Mouse (Mus musculus) thymus, postnatal 0 days (tissue): ENCODE results near the gene Tmem177. TPM values are rescaled to one million over a fixed set of nuclear protein-coding genes. Genes with fewer than 3 reads are reported as not detected.

Source experiments
- DNase-seq: peaks from one replicate; pipeline ENCODE4 v3.0.0-alpha.2; 2015; ENCODE audit warnings: low spot score
- polyA plus RNA-seq: library from polyadenylated mRNA; unstranded; fragments of >200 nt; fragmentation: Nextera tagmentation; extraction: Ambion mirVana; gene quantifications from 2 replicates; pipeline ENCODE4 v1.2.1, GENCODE M21; 2015

Gene Tmem177
- polyA plus RNA-seq, 1 experiment from 2014 or later: 5.7 TPM

DNA sequence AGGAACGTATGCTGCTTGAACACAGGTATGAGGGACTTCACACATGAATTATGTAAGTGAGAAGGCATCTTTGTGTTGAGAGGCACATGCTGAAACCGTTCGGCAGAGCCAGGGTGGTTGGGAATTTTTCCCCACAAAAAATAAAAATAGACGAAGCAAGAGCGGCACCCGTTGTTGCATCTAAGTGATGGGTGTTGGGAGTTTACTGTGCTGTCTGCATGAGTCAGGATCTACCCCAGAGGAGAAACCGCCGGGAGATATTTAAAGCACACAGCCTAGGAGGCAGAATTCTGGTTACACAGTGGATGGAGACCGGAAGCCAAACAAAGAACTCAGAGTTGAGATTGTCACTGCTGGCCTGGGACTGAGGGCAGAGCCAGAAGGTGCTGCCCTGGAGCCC, 21.9 kb downstream of the Tmem177 start:
- no peak for DNase-seq

DNA sequence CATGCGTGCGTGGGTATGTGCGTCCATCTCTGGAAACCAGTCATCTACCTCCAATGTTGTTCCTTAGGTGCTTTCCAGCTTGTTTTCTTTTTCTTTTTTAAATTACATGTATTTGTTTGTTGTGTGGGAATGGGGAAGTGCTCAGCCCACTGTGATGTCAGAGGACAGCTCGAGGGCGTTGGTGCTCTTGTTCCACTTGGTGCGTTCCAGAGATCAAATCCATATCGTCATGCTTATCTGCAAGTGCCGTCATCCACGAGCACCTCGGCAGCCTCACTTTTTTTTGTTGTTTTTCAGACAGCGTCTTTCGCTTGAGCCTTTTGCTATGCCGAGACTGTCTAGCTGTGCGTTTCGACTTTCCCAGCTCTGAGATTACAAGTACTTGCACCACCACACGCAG, 23.7 kb downstream of the Tmem177 start:
- DNase-seq: no peak

DNA sequence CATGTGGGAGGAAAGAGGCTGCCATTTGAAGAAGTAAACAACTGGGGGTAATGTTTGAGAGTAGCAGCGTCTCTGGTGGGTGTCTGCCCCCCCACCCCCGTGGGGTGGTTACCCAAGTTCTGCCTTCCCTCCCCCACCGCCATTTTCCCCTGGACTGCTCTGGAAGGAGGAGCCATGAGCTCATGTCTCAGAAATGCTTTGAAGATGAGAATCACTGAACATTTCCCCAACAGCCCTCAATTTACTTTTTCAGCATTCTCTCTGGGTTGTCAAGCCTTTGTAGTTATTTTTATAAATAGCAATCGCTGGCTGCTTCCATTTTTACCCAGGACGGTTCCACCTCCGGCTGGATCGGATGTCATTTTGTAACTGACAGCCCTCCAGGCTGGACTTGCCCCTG, 26.7 kb downstream of the Tmem177 start:
- DNase-seq: no peak

DNA sequence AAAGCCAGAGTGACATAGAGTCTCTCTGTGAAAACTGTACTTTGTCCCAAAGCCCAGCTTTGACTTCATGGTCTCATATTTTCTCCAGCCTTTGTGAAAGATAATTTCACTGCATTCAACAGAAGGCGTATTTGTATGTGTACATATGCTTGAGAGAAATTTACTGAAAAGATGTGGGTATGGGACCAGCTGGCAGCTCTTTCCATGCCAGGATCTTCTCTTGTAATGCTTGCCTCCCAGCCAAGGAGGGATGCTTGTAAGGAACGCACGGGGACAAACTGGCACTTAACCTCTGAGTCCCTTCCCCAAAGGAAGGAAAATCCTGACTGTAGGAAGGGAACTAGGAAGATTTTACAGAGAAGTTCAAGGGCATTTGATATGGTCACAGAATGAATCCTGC, 28.7 kb downstream of the Tmem177 start:
- no peak for DNase-seq

DNA sequence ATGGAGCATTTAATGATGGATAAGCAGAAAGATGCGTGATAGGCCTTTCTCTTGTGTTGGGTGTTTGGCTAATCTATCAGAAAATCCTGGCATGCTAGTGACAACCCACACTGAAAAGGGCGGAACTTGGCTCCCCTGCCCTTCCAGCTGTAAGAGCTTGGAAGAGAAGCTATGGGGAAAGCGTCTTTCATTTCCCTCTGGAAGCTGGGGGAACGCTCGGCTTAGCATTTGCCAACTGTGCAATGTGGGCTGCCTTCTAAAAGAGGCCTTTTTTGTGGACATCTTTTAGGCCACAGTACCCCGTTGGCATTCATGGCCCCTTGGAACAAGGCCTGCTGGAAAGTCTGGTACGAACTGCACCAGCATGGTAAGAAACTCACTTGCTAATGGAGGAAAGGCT, 34.1 kb downstream of the Tmem177 start:
- no peak for DNase-seq

DNA sequence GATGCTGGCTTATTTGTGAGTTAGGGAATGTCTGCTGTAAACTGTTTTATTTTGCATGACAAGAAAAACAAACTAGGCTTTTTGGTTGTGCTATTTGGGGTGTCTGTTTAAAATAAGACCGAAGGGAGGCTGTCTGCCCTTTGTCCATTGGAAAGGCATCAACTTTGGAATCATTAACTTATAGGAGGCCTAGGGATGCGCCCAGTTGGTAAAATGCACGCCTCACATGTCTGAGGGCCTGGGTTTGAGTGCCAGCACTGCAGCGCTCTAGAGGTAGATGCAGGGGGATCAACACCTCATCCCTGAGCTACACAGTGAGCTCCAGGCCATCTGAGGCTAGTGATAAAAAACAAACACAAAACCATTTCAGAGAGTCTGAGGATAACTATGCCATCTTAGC, 35.5 kb downstream of the Tmem177 start:
- DNase-seq: no peak

DNA sequence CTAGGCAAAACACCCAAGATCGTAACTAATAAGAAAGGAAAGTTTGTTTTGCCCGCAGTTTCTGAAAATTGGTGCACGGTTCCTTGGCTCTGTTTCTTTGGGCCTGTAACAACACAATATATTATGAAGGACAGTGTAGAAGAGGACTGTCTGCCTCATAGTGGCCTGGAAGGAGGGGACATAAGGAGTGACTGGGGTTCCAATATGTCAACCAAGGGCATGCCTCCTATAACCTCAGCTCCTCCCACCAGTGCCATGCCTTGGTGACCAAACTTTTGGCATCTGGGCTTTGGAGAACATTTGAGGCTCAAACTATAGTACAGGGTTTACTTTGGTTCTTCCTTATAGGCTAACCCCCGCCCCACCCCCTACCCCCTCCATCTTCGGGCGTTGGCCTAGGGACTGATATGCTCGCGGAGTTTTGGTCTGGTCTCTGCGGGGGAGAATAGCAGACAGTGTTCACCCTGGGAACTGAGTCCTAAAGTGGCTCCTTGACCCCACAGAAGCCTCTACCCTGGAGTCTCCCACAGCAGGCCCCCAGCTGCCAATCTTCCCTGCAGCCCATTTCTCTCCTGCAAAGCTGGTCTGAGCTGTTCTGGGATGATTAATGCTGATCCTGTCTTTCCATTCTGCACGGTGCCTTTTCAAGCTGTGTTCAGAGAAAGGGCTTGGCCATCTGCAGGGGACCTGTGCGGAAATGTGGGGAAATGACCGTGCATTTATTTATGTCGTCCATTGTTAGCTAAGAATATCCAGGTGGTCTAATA, 44.4 kb downstream of the Tmem177 start:
- no peak for DNase-seq

DNA sequence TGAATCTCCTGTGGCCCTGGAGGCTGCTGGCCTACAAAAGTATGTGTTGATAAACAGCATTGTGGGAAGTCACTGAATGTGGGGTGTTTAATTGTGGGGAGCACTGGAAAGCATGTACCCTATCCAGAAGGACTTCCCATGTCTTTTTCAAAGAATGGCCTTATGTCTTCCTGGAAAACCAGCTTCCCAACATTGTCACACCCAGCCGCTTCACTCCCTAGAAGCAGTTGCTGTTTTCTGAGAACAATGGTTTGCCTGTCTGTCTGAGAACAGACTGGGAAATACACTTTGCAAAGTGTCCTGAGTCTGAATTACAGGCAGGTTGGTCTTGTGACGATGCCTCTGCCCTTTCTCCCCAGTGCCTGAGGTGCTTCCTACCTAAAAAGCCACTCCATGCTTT, 45.7 kb downstream of the Tmem177 start:
- no peak for DNase-seq

DNA sequence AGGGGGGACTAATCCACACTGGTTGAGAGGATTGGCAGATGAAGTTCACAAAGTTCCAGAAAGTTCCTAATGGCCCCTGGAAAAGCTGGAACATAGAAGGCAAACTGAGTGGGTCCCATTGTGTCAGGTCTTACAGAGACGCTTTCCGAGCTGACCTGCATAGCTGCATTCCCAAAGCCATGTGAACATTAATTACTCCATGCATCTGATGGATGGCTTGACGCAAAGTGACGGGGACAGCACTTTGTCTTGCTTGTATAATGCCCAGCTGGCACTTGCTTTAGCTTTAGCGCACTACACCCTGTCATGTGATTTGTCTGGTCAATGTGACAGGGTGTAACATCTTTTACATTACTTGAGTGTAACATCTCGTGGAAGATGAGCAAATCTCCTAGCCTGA, 47.7 kb downstream of the Tmem177 start:
- no peak for DNase-seq

DNA sequence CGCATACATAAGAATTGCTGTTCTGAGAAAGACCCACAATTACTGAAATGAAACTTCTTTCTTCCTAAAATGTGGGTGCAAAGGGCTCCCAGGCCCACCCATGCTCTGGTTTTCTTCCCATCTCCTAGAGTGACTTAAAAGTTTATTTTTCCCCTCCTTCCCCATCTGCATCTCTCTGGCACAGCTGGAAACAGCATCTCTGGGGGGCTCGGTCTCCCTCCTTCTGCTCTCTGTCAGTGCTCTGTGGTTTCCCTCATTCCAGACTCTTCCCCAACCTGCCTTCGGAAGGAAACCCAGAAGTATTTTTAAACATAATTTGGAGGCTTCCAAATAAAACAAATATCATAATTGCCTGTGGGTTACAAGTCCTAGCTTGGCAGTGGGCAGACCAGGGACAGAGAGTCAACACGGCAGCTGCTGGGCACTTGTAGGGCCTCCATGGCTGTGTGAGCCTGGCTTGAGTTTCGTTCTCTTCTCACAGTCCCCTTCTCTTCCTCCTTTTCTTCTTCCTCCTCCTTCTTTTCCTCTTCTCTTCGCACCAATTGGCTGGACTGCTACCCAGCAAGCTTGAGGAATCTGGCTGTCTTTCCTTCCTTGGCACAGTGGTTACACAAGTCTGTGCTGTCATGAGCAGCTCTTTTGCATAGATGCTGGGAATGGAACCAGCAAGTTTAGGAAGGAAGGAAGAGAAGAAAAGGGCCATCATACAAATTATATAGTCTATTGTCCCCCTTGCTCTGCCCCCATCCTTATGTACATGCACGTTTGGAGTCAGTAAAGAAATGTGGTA, 49.3 kb downstream of the Tmem177 start:
- no peak for DNase-seq

DNA sequence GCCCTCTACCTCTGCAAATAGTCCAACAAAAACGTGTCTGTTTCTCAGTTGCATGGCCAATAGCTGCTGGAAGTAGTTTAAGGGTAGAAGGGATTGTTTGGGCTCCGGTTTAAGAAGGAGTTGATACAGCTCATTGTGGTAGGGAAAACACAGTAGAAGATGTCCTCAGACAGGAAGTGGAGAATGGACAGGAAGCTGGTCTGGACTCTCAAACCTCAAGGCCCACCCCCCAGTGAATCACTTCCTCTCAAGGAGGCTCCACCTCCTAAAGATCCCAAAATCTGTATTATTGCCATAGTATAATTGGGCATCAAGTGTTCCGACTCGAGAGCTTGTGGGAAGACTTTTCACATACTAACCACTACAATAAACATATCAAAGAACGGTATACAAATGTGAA, 53.4 kb downstream of the Tmem177 start:
- no peak for DNase-seq

Other genes starting within 250 kb of the Tmem177 start
- gene Ptpn4, start 75.6 kb downstream of the Tmem177 start, polyA plus RNA-seq: 4.5 and 4.8 TPM in 2 replicates
- gene Cfap221, start 84.0 kb upstream of the Tmem177 start, polyA plus RNA-seq: 0.07 TPM in 1 of 2 replicates, not detected in the other
- gene Sctr, start 93.7 kb upstream of the Tmem177 start, polyA plus RNA-seq: 0.23 TPM in 1 of 2 replicates, not detected in the other
- gene Tmem37, start 160.9 kb upstream of the Tmem177 start, polyA plus RNA-seq: 11.3 and 11.4 TPM in 2 replicates
- gene Dbi, start 207.9 kb upstream of the Tmem177 start, polyA plus RNA-seq: 518 and 575 TPM in 2 replicates
- 55.5 and 56.4 TPM in 2 replicates for gene 3110009E18Rik, start 208.0 kb upstream of the Tmem177 start, polyA plus RNA-seq